Mouse (Mus musculus): Measurements from ENCODE around the gene C1qtnf6.

Gene C1qtnf6

DNA sequence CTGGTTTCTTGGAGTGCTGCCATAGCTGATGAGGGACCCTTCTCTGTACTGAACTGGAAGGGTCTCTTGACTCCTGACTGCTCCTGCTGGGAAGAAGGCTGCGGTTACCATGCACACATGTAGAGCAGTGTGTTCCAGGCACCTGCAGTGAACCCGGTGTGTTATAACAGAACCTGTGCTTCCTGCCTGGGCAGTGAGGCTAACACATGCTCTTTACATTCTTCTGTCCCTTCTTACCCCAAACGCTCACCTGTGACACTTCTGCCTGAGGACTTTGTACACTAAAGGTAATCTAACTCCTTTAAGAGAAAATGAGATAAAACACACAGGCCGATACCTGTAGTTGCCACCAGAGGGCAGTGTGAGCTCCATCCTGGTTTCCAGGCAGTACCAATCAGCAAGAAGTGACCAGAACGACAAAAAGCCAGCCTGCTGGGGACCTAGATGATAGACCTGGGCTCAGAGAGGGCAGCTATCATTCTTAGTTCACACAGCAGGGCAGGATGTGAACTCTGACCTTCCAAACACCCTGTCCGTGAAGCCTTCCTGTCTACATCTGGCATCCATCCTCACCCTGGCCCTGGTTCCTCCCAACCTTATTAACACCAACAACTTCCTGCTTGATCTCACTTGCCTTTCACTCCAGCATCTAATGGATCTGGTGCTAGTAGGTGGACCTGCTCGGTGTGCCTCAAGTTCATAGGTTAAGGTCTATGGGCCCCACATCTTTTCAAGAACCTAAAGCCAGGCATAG, 16.6 kb downstream of the C1qtnf6 start:
- peak; percentile 79 for DNase-seq (ENCODE audit: low spot score)

- no peak for DNase-seq (ENCODE audit: low spot score)
Observed at GRCm38 (mm10) chr15:78513019-78513418, 18.2 kb downstream of the C1qtnf6 start.

DNA sequence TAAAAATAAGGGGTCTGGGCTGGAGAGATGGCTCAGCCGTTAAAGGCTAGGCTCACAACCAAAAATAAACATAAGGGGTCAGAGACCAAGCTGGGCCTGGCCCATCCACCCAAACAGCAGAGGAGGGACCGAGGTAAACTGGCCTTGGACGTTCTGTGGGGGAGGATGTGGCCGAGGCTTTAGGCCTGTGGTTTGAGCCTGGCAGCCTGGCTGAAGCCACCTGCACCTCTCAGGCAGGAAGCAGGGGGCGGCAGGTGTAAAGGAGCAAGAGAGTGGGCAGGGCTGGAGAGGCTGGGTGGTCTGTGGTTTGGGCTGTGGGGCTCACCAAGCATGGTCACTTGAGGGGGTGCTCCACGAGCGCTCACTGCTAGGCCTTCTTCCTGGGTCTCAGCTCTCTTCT, 19.3 kb downstream of the C1qtnf6 start:
- no peak for DNase-seq (ENCODE audit: low spot score)

DNA sequence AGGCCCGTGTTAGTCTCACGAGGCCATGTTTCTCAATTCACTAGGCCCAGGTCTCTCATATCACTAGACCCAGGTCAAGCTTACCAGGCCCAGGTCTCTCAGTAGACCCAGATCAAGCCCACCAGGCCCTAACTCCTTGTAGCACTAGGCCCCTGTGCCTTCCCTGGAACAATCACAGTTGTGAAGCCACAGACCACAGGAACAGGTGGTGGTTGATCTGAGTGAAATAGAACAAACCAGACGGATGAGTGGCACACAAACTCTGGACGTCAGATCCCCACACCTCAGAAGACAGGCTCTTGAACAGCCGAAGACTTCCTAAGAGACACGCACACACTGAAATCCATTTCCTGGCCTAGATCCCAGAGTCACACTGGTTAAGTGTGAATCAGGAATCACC, 20.5 kb downstream of the C1qtnf6 start:
- no peak for DNase-seq (ENCODE audit: low spot score)

DNA sequence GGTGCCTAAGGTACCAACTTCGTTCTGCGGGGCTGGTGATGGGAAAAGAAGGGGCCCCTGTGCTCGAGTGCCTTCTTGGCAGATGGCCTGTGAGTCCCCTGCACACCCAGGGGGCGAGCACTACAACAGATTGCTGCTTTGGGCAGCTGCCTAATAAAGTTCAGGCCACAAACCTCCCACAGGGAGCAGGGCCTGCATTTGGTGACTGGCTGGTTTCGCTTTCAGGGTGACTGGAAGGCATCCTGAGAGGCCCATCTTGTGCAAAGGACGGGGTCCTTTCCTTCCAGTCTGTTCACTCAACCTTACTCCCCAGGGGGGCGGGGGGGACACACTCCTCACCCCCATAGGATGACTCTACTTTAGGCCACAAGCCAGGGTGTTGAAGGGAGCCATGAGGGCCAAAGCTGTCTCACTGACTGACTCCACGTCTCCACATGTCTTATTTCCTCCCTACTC, 21.1 kb downstream of the C1qtnf6 start:
- DNase-seq (ENCODE audit: low spot score): no peak

DNA sequence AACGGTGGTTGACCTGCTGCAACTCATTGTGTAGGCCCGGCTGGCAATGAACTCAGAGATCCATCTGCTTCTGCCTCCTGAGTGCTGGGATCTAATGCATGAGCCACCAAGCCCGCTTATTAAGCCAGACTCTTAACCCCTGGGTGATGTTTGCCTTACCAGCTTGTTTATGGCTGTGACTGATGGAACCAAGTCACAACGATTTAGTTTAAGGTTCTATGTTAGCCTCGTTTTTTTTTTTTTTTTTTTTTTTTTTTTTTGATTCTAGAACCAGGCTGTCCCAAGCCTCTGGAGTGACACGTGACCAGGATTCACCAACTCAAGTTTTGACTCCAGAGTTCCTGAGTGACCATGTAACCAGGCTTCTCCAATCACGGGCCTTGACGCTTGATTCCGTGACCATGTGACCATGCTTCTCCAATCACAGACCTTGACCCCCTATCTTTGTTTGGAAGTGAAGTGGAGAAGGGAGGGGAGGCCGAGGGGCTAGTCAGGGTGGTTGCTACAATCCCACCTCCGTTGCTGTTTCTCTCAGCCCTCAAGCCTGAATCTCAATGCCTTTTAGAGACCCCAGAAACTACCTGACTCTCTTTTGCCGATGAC, 21.8 kb downstream of the C1qtnf6 start:
- no peak for DNase-seq (ENCODE audit: low spot score)

DNA sequence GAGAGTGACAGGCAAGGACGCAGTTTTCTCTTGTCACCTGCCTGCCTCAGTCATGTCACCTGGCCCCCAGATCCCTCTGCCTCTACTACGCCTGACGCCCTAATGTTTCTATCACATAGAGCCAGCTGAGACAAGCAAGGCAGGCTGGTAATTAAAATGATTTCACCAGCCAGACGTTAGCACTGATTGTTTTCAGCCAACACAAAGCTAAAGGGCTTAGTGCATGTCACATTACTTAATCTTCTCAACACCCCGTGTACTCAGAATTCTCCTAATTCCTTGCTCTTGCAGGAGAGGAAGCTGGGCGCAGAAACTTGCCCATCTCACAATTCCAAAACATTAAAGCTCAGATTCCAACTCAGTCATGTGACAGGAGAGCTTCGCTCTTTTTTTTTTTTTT, 22.8 kb downstream of the C1qtnf6 start:
- DNase-seq (ENCODE audit: low spot score): no peak

GRCm38 (mm10) chr15:78505541-78505940, 25.7 kb downstream of the C1qtnf6 start:
- no peak for DNase-seq (ENCODE audit: low spot score)

- no peak for DNase-seq (ENCODE audit: low spot score)
Observed at GRCm38 (mm10) chr15:78504816-78505215, 26.4 kb downstream of the C1qtnf6 start.

GRCm38 (mm10) chr15:78504013-78504412, 27.2 kb downstream of the C1qtnf6 start:
- no peak for DNase-seq (ENCODE audit: low spot score)

DNA sequence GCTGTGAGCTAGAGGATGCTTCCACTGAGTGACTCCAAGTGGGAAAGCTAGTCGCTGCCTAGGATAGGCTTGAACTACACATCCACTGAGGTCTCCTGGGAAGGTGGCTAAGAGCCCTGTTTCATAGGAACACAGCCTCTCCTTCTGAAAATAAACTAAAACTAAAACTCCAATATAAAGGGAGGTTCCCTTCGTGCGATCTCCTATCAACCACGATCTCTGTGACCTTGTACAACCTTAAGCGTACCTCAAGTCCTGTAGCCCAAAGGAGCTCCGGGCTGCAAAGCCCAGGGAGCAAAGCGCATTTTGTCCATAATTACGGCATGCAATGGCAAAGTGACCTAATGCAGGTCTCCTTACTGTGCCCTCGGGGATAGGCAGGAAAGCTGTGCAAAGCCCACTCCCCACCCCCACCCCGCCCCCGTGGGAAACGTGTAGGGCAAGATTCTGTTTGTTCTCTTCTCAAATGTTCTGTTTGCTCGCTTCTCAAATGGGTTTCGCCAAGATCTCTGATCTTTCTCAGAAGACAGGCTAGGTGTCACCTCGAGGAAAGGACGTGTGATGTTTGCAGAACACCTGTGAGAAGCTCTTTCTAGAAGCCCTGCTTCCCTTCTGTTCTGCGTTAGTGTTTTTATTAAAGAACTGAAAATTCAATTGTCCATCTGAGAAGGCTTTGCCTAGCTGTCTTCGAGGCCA, 28.6 kb downstream of the C1qtnf6 start:
- DNase-seq (ENCODE audit: low spot score): no peak

DNA sequence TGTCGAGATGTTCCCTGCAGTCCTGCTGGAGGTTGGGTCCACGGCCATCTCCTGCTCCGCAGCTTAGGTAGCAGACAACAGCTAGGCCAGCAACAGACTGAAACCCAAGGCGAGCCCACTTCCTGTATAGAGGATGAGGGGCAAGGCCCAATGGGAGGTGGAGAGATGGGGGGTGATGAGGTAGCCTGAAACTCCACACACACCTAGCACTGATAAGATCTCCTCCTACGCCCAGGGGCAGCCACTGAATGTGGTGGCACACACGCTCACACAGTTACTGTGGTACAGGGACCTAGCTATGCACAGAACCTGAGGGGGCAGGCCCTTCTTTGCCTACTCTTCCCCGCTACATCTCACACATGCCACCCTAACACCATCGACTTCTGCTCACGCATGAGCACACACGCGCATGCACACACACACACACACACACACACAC, 36.2 kb downstream of the C1qtnf6 start, which contains the start of gene Il2rb:
TSS of gene Il2rb (minus strand) at position 304 of the 439 bp plus-strand sequence.
- no peak for DNase-seq (ENCODE audit: low spot score)

GRCm38 (mm10) chr15:78493401-78494010, 37.7 kb downstream of the C1qtnf6 start:
- no peak for DNase-seq (ENCODE audit: low spot score)

DNA sequence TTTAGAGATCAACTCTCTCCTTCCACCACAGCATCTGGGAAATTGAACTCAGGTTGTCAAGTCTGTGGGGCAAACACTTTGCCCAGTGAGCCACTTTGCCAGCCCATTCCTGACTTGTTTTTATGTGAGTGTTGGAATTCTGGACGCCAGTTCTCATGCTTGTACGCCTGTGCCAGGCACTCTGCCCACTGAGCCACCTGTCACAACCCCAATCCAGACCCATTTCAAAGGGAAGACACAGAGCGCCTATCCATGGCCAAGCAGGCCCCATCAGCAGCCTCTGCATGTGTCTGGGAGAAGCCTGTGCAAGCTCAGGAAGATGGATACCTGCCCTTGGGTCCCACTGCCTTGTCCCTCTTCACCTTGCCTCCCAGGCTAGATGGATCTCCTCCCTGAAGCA, 39.9 kb downstream of the C1qtnf6 start:
- no peak for DNase-seq (ENCODE audit: low spot score)

DNA sequence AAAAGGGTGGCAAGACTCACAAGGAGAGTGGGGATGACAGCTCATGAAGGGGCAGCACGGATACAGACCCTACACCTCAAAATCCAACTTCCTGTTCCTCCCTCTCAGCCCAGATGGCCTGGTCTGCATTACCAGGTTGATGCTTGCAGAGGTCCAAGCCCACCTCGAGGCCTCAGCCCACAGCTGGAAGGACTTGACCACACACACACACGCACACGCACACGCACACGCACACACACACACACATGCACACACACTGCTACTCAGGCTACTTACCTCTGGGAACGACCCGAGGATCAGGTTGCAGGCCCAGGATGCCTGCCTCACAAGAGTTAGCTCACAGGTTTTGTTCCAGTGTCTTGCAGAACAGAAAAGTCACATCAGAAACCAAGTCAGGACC, 41.3 kb downstream of the C1qtnf6 start:
- DNase-seq (ENCODE audit: low spot score): no peak

DNA sequence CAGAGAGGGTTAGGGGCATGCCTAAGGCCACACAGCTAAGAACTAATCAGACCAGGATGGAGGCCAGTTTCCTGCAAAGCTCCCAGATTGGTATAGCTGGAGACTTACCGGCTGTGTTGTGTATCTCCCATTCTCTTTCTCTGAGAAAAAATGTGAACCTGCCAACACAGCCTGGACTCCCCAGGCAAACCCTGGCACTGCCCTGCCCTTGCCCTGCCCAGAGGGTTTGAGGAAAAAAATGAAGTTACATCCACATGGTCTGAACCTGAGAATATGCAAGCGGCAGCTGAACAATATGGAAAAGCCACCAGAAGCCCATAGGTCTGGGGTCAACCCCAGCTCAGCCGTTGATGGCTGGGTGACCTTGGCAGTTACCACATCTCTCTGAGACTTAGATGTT, 42.0 kb downstream of the C1qtnf6 start:
- no peak for DNase-seq (ENCODE audit: low spot score)

DNA sequence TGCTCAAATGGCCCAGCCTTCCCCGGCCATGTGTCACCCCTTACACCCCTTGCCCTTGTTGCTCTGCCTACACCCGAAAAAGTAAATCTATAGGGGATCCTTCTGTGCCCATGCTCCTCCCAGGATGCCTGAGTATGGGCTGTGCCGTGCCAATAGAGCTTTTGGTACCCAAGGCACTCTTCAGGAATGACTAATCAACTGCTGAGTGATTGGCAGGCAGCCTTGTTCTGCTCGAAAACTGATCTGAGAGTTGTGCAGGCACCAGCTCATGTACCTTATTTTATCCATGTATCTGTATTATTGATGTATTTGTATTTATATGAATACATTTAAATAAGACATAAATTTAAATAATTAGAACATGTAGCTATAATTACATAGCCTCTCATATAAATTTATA, 44.1 kb downstream of the C1qtnf6 start:
- DNase-seq (ENCODE audit: low spot score): no peak

DNA sequence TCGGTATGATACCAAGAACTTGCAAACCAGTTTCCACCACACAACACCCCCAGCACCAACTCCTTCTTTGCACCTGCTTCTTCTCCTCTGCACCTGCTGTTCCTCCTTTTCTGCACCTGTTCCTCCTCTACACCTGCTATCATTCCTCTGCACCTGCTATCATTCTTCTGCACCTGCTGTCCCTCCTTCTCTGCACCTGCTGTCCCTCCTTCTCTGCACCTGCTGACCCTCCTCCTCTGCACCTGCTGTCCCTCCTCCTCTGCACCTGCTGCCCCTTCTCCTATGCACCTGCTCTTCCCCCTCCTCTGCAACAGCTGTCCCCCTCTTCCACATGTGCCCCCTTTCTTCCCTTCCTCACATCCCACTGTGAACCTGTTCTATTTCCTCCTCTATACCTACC, 44.7 kb downstream of the C1qtnf6 start:
- DNase-seq (ENCODE audit: low spot score): no peak

GRCm38 (mm10) chr15:78483311-78483710, 47.9 kb downstream of the C1qtnf6 start:
- no peak for DNase-seq (ENCODE audit: low spot score)

DNA sequence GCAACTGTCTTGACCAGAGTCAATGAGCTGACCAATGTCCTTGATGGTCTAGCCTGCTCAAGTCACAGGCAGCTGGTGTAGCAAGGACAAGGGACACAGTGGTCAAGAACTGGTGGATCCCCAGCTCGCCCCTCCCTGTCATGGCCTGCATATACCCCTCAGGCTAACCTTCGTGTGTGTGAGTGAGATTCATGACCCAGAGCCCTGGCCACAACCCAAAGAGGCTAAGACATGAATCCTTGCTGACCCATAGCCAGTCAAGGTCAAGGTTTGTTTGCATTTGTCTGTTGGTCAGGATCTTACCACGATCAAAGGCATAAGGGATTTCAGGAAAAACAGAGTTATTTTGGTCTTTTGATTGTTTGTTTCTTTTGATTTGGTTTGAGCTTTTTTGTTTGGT, 48.7 kb downstream of the C1qtnf6 start:
- DNase-seq (ENCODE audit: low spot score): no peak

DNA sequence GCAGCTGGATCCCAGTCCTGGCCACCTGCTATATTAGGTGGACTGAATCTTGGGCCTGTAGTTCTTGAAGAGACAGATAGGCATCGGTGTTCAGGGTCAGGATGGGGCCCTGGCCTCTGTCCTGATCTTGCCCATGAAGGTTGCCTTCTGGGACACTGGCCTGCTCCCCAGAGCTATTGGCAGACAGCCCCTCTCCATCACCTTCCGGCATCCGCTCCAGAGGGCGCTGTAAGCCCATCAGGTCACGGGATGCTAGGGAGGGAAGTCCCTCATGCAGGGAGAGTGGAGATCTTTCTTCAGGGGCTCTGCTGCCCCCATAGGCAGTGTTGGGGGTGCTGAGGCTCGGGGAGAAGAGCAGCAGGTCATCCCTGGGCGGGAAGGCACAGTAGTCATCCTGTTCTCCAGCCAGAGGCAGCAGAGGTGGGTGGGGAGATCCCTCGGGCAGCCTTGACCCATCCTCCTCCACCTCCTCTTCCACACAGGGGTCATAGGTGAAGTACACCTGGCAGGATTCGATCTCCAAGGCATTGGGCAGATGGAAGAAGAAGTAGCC, 49.7 kb downstream of the C1qtnf6 start:
- no peak for DNase-seq (ENCODE audit: low spot score)

DNA sequence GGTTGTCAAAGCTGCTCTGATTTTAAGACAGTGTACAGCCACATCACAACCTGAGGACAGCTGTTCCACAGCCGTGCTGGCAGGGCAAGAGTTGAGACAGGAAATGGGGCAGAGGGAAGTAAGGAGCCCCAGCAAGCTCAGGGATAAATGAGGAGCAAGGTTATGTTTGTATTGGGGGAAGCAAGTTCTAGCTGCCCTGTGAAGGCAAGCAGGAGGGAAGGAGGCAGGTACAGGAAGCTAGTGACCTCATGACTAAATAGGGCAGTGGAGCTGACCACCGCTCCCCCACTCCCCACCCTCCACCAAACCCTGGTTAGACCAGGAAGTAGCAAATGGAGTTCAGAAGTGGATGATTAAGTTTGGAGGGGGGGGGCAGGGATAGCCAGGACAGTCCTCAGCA, 50.2 kb downstream of the C1qtnf6 start:
- no peak for DNase-seq (ENCODE audit: low spot score)

All from urinary bladder, postnatal 25 days (tissue).